Mouse (Mus musculus): ENCODE measurements around the gene Tmc4.

GRCm38 (mm10) chr7:3644672-3645487, 32.5 kb downstream of the Tmc4 start, which contains the start of gene Cnot3:
- TF ChIP-seq POLR2A (IDR thresholded peaks at IDR 0.05; ENCODE audit: borderline replicate concordance, extremely low read depth, insufficient read depth, insufficient read length, poor library complexity, severe bottlenecking) (peak; percentile 83; the same call in 1 of the 2 replicates), CTCF (IDR thresholded peaks at IDR 0.05; ENCODE audit: borderline replicate concordance, extremely low read depth, insufficient read depth, insufficient read length) (no peak)

All from brain, embryonic 14.5 days (tissue).